Mouse (Mus musculus) midbrain, postnatal 0 days (tissue): Measurements from ENCODE around the gene Filip1l. TPM values are rescaled to one million over a fixed set of nuclear protein-coding genes. Genes with fewer than 3 reads are reported as not detected.

ENCODE experiments used
- ATAC-seq: fragments of 200-750 bp; cut with Nextera tagmentation; 2 replicates; pipeline ENCODE4 v1.8.0; 2017; ENCODE audit warnings: moderate number of reproducible peaks, mild to moderate bottlenecking, moderate TSS enrichment, moderate library complexity; ENCODE audit not compliant: low FRiP score
- DNase-seq: peaks from one replicate; pipeline ENCODE4 v3.0.0-alpha.2; 2015; ENCODE audit warnings: low spot score
- H3K27ac ChIP-seq: fragments of 300-500 bp; sonication (generic); 2 replicates; pipeline ENCODE4 v1.5.1; 2014; ENCODE audit warnings: low read depth, mild to moderate bottlenecking, low read length, mixed read lengths
- H3K27me3 ChIP-seq: fragments of 300-500 bp; sonication (generic); 2 replicates; pipeline ENCODE4 v1.6.1; 2014; ENCODE audit warnings: low read length, control low read depth, mixed read lengths; ENCODE audit not compliant: insufficient read depth
- H3K36me3 ChIP-seq: fragments of 300-500 bp; sonication (generic); 2 replicates; pipeline ENCODE4 v1.6.1; 2014; ENCODE audit warnings: low read length, control low read depth, mixed read lengths; ENCODE audit not compliant: insufficient read depth
- H3K4me1 ChIP-seq: fragments of 300-500 bp; sonication (generic); 2 replicates; pipeline ENCODE4 v1.6.1; 2014; ENCODE audit warnings: mild to moderate bottlenecking, control low read depth, antibody characterized with exemption, low read length, mixed read lengths; ENCODE audit not compliant: insufficient read depth
- H3K4me2 ChIP-seq: fragments of 300-500 bp; sonication (generic); 2 replicates; pipeline ENCODE4 v1.6.1; 2014; ENCODE audit warnings: low read depth, mild to moderate bottlenecking, low read length, mixed read lengths; ENCODE audit not compliant: poor library complexity, severe bottlenecking
- H3K4me3 ChIP-seq: fragments of 300-500 bp; sonication (generic); 2 replicates; pipeline ENCODE4 v1.5.1; 2014; ENCODE audit warnings: low read depth, mild to moderate bottlenecking, low read length, moderate library complexity
- H3K9ac ChIP-seq: fragments of 300-500 bp; sonication (generic); replicated peaks from 2 replicates; pipeline ENCODE4 v1.6.1; 2014; ENCODE audit warnings: mild to moderate bottlenecking, low read length, moderate library complexity, mixed read lengths; ENCODE audit not compliant: poor library complexity, severe bottlenecking
- H3K9me3 ChIP-seq: fragments of 300-500 bp; sonication (generic); 2 replicates; pipeline ENCODE4 v1.6.1; 2016; ENCODE audit warnings: low read length, control low read depth
- CTCF ChIP-seq: IDR thresholded peaks from 2 replicates; pipeline ENCODE4 v1.5.1; 2016; ENCODE audit warnings: antibody characterized with exemption, mild to moderate bottlenecking
- WGBS: fragments of 180-500 bp; shearing (Covaris S2); extraction: QIAGEN DNeasy Blood & Tissue Kit; methylation state at CpG from one replicate; pipeline ENCODE4 v1.1.7; 2014; 5-methylcytosine and 5-hydroxymethylcytosine counted together
- polyA plus RNA-seq: library from polyadenylated mRNA; unstranded; fragments of >200 nt; fragmentation: Nextera tagmentation; extraction: Ambion mirVana; gene quantifications from 2 replicates; pipeline ENCODE4 v1.2.1, GENCODE M21; 2015
- total RNA-seq: library from RNA; depleted of rRNA; stranded (reverse); fragments of >200 nt; gene quantifications from 2 replicates; pipeline ENCODE4 v1.2.3, GENCODE M21; 2014

The Filip1l gene
- total and polyA plus RNA-seq, 2 experiments from 2014 or later = 1.9 to 2.2 TPM

DNA sequence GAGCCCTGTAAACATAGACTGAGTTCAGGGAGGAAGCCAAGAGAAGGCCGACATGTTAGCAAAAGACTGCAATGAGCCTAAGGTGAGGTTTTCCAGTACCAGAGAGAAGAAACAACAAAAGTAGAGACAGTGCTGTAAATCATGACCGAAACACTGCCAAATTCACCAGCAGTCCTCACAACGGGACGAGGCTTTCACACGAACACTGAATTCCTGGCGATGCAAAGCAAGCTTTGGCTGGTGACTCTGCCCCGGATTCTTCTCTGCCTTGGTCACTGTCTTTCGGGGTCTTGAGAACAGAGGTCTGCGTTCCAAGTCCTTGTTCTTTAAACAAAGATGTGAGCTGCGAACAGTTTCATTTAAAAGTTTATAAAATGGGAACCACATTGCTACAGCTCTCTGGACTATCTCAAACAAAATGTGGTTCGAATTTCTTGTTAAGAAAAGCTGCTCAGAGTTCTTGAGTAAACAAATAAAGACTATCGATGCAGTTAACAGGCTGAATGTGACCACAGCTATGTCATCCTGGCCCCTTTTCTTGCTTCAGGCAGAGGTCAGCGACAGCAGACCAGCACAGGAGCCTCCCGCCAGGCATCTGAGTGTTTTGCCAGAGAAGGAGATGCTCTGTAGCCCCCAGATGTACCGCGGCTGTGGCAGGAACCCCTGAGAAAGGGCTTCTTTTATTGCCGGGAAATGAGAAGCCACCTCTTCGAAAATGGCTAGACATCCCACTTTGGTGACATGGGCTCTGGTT, 14.2 kb downstream of the Filip1l start:
- H3K9ac ChIP-seq = no peak overlapping the region
- no peak for TF ChIP-seq CTCF
- no peak for ATAC-seq
- H3K9me3 ChIP-seq = no peaks in the 10 kb centered on the region
- H3K4me3 ChIP-seq = no peak overlapping the region
- no peak for DNase-seq
- H3K27me3 ChIP-seq = no peaks in the 10 kb centered on the region
- no peaks in the 10 kb centered on the region for H3K36me3 ChIP-seq
- WGBS = 77% methylated on average over 18 of the region's 18 CpGs
- H3K27ac ChIP-seq = no peak overlapping the region
- no peaks in the 10 kb centered on the region for H3K4me1 ChIP-seq
- no peak overlapping the region for H3K4me2 ChIP-seq

DNA sequence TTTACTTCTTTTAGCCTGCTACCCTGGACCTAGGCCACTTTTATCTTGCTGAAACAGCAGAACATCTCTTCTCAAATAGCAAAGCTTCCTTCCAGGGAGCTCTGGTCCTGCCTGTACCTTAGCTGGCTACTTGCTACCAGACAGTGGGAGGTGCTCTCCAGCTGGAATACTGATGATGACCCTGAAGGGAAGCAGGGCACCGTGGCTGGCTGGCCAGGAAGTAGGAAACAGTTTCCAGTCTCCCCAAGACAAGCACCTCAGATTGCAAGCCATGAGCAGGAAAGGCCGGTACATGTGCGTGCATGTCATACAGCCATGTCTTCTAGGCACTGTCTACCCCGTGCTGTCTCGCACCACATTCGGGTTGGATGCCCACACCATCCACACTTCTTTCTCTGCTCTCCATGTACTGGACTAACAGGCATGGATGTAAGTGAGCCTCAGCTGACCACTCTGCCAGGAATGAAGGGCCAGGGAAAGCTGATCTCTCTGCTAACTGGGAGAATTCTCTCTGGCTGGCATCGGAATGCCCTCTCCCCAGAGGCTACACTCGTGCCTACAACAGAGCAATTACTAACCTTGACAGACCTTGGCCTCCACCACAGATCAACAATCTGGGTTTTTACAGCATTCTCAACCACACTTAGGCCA, 17.1 kb downstream of the Filip1l start:
- ATAC-seq (no peak), DNase-seq (no peak)
- WGBS = 90% methylated on average over 8 of the region's 8 CpGs
- H3K4me1 ChIP-seq = no peaks in the 10 kb centered on the region
- H3K4me3 ChIP-seq = no peak overlapping the region
- H3K27ac ChIP-seq = no peak overlapping the region
- H3K9me3 ChIP-seq = no peaks in the 10 kb centered on the region
- no peak overlapping the region for H3K9ac ChIP-seq
- H3K36me3 ChIP-seq = no peaks in the 10 kb centered on the region
- no peak overlapping the region for H3K4me2 ChIP-seq
- H3K27me3 ChIP-seq = no peaks in the 10 kb centered on the region
- TF ChIP-seq CTCF = no peak

GRCm38 (mm10) chr16:57372156-57372555, 19.3 kb downstream of the Filip1l start:
- DNase-seq (no peak), ATAC-seq (no peak)
- H3K9ac ChIP-seq = no peak overlapping the region
- no peaks in the 10 kb centered on the region for H3K9me3 ChIP-seq
- H3K27ac ChIP-seq = no peak overlapping the region
- no peak overlapping the region for H3K4me2 ChIP-seq
- no peak for TF ChIP-seq CTCF
- H3K4me1 ChIP-seq = no peaks in the 10 kb centered on the region
- H3K4me3 ChIP-seq = no peak overlapping the region
- 90% methylated on average over 3 of the region's 3 CpGs for WGBS
- no peaks in the 10 kb centered on the region for H3K27me3 ChIP-seq
- no peaks in the 10 kb centered on the region for H3K36me3 ChIP-seq

DNA sequence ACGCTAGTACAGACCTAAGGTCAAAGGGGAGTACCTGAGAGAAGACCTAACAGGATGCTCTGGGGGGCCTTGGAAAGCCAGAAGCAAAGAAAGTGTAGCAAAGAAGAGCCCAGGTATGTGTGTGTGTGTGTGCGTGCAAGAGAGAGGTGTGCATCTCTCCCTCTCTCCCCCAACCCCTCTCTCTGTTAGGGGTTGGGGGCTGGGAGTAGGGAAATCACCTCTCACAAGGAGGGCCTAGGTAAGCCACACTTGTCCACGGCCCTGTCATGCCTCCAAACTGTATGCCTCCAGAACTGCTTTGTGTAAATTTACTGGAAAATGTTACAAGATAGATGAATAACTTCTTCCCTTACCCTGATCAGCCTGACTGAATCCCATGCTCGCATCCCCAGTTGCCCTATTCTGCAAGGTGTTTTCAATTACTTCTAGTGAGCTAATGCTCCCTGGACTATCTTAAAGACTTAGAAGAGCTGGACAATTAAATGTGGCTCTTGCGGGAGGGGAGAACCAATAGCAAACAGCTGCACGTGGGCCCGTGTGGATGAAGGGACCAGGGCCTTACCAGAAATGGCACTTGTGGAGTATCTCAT, 22.4 kb downstream of the Filip1l start:
- no peak for TF ChIP-seq CTCF
- no peaks in the 10 kb centered on the region for H3K9me3 ChIP-seq
- H3K4me2 ChIP-seq = no peak overlapping the region
- H3K4me3 ChIP-seq = no peak overlapping the region
- no peaks in the 10 kb centered on the region for H3K27me3 ChIP-seq
- no peak for DNase-seq
- no peaks in the 10 kb centered on the region for H3K36me3 ChIP-seq
- ATAC-seq = no peak
- WGBS = 89% methylated on average over 7 of the region's 7 CpGs
- H3K4me1 ChIP-seq = no peaks in the 10 kb centered on the region
- no peak overlapping the region for H3K9ac ChIP-seq
- no peak overlapping the region for H3K27ac ChIP-seq

DNA sequence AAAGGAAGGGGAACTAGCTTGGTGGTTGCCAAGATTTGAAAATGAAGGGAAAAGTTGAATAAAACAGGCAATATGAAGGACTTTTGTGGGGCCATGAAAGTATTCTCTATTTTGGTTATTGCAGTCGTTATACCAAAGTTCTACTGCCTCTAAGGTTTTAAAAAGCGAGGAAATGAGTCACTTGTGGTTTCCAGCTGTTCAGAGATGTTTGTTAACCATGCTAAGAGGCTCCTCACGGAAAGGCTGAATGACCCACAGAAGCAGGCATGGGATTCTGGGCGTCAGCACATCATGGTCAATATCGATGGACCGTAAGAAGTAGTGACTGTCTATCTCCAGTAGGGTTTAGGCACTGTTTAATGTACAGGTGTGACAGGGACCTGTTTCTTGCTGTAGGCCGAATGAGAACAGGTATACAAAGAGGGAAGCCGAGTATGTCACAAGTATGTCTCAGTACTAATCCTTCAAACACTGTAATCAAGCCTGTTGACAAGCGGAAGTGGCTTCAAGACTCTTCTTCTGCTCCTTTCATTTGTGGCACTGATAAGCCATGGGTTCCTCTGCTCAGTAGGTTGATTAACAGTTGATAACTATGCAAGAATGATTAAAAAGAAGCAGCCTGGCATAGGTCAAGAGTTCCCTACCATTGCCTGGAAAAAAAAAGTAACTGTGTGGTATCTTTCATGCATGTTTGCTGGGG, 25.9 kb downstream of the Filip1l start:
- ATAC-seq (no peak), DNase-seq (no peak)
- H3K27me3 ChIP-seq = no peaks in the 10 kb centered on the region
- no peak for TF ChIP-seq CTCF
- no peaks in the 10 kb centered on the region for H3K9me3 ChIP-seq
- H3K4me1 ChIP-seq = no peaks in the 10 kb centered on the region
- H3K36me3 ChIP-seq = no peaks in the 10 kb centered on the region
- H3K4me3 ChIP-seq = no peak overlapping the region
- no peak overlapping the region for H3K27ac ChIP-seq
- no peak overlapping the region for H3K4me2 ChIP-seq
- 91% methylated on average over 9 of the region's 9 CpGs for WGBS
- H3K9ac ChIP-seq = no peak overlapping the region
